Mouse (Mus musculus) retina, postnatal 7 days (tissue): Measurements from ENCODE around the gene Glyctk.

ENCODE experiments used
- DNase-seq: peaks from one replicate; pipeline ENCODE4 v3.0.0-alpha.2; 2012; ENCODE audit warnings: low read depth, low spot score

The Glyctk gene

GRCm38 (mm10) chr9:106158037-106158491, at the start of gene Glyctk:
Glyctk (minus strand) TSS chr9:106158138.
- no peak for DNase-seq

GRCm38 (mm10) chr9:106206515-106206914, 48.6 kb upstream of the Glyctk start:
- DNase-seq = no peak

- no peak for DNase-seq
These were observed 47.9 kb upstream of the Glyctk start for GRCm38 (mm10) chr9:106205713-106206290.

- no peak for DNase-seq
These were observed 46.3 kb upstream of the Glyctk start for GRCm38 (mm10) chr9:106203990-106204851.

- DNase-seq = peak; percentile 73
These were observed 45.1 kb upstream of the Glyctk start, which contains the start of gene Twf2 for GRCm38 (mm10) chr9:106202819-106203636. Twf2 (plus strand) TSS chr9:106203108.

GRCm38 (mm10) chr9:106201895-106202294, 44.0 kb upstream of the Glyctk start:
- no peak for DNase-seq

- DNase-seq = no peak
These were observed 41.8 kb upstream of the Glyctk start, which contains the start of gene Ppm1m for GRCm38 (mm10) chr9:106199535-106200272. Ppm1m (minus strand) TSS chr9:106199746.

GRCm38 (mm10) chr9:106198962-106199458, 41.1 kb upstream of the Glyctk start:
- DNase-seq = no peak

- DNase-seq = no peak
These were observed 39.8 kb upstream of the Glyctk start for GRCm38 (mm10) chr9:106197732-106198131.

GRCm38 (mm10) chr9:106197081-106197713, 39.3 kb upstream of the Glyctk start:
- no peak for DNase-seq

GRCm38 (mm10) chr9:106195693-106196092, 37.8 kb upstream of the Glyctk start:
- DNase-seq = no peak

- DNase-seq = no peak
These were observed 36.2 kb upstream of the Glyctk start for GRCm38 (mm10) chr9:106193930-106194807.

GRCm38 (mm10) chr9:106192998-106193397, 35.1 kb upstream of the Glyctk start:
- no peak for DNase-seq

GRCm38 (mm10) chr9:106192024-106192423, 34.1 kb upstream of the Glyctk start:
- DNase-seq = no peak

- no peak for DNase-seq
These were observed 33.4 kb upstream of the Glyctk start for GRCm38 (mm10) chr9:106191355-106191754.

GRCm38 (mm10) chr9:106183996-106184395, 26.1 kb upstream of the Glyctk start:
- DNase-seq = no peak

GRCm38 (mm10) chr9:106182146-106182545, 24.2 kb upstream of the Glyctk start:
- no peak for DNase-seq

- no peak for DNase-seq
These were observed 22.0 kb upstream of the Glyctk start for GRCm38 (mm10) chr9:106179964-106180363.

- DNase-seq = no peak
These were observed 21.5 kb upstream of the Glyctk start for GRCm38 (mm10) chr9:106179454-106179853.

GRCm38 (mm10) chr9:106177799-106178198, 19.9 kb upstream of the Glyctk start:
- DNase-seq = no peak
